Mouse (Mus musculus) lung, adult 10 weeks (tissue): ENCODE results near the gene Gmds. TPM values are rescaled to one million over a fixed set of nuclear protein-coding genes. Genes with fewer than 3 reads are reported as not detected.

ENCODE experiments used
- polyA plus RNA-seq: library from polyadenylated mRNA; stranded (reverse); fragments of 350-450 nt; fragmentation: Illumina TruSeq; extraction: RNeasy Lipid Tissue Mini Kit (QIAGEN cat#74804); gene quantifications from one replicate; pipeline ENCODE4 v1.2.3, GENCODE M21; 2014; ENCODE audit warnings: low read depth, low replicate concordance; ENCODE audit not compliant: insufficient read depth

Gene Gmds
- polyA plus RNA-seq, result 12.1 TPM

DNA sequence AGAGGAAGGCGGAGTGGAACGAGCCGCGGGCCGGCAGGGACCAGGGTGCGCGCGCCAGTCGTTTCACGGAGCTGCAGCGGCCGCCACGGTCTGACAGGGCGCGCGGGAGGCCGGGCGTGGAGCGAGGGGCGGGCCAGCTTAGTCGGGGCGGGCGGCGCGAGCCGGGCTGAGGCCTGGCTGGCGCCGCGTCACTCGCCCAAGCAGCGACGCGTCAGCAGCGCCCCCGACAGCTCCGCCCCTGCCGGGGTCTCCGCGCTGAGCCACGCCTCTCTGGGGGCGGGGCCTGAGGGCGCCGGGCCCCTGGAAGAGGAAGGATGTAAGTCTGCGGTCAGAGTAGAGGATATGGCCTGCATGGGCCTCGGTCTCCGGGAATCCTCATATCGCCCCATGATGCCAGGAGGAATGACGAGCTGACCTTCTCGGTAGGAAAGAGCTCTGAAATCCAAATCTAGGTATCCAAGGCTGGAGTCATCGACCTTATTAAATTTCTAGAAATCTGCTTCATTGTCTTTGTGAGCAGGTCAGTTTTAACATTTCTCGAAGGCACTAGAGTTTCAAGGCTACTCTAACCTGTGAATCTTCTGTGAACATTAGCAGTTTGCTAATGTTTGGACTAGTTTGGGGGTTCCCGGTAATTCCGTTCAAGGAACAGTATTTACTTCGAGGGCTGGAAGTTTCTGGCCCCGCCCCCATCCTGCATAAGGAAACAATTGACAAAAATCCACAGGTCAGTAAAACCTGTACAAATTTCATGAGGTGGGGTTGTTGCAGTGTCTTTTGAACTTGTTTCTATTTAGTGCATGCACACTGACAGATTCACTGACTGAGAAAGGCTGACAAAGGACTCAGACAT, at the start of gene Gmds:
TSS of gene Gmds (minus strand) at position 228 of the 853 bp plus-strand sequence.

DNA sequence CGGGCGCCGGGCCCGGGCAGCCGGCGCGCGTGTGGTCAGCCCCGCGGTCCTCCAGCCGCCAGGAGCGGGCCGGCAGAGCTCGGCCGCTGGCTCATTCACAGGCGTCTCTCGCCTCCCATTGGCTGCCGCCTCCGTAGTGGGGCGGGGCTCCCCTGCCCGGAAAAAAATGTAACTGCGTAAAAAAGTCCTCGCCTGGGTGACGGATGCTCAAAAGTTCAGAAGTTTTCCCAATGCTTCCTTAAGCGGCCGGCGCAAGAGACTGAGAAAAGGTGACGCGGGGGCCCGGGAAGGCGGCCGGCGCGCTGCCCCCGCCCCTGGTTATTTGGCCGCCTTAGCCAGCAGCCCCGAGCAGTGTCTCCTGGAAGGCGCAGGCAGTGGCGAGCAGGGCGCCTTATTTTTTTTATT, 532.1 kb downstream of the Gmds start, which contains the start of gene Foxc1:
TSS of gene Foxc1 (plus strand) at position 206 of the 405 bp plus-strand sequence.

